Mouse (Mus musculus): ENCODE results near the gene Gm45140. TPM values are rescaled to one million over a fixed set of nuclear protein-coding genes. Genes with fewer than 3 reads are reported as not detected.

Gm45140 gene
- total and polyA plus RNA-seq, 3 experiments: 4.3 to 25.7 (median 13.0) TPM

- no peak for TF ChIP-seq KAT2A (IDR thresholded peaks at IDR 0.05; ENCODE audit: insufficient replicate concordance, low read length)
- TF ChIP-seq ELF1 (IDR thresholded peaks at IDR 0.05; ENCODE audit: low read depth, low read length): peak; percentile 65
- no peak for TF ChIP-seq ZNF384 (IDR thresholded peaks at IDR 0.05; ENCODE audit: low read depth, low read length)
- TF ChIP-seq PAX5 (IDR thresholded peaks at IDR 0.05; ENCODE audit: low read length): no peak
- no peak for TF ChIP-seq CTCF (conservative IDR thresholded peaks at IDR 0.05 in 1 of 2, IDR thresholded peaks at IDR 0.05 in 1 of 2; ENCODE audit: low read depth in 2 of 2, low read length in 2 of 2)
- TF ChIP-seq JUN (IDR thresholded peaks at IDR 0.05; ENCODE audit: insufficient read depth, low read depth, low read length): no peak
These were observed 40.6 kb upstream of the Gm45140 start (continued) for GRCm38 (mm10) chr6:87876068-87876643.

- Histone ChIP-seq H3K79me2 (replicated peaks; ENCODE audit: control insufficient read depth, extremely low read depth, insufficient read depth, poor library complexity, severe bottlenecking) (no peaks in the 10 kb centered on the region), H3K9me3 (replicated peaks; ENCODE audit: low read length) (peaks cover 3% of the 10 kb centered on the region), H3K4me3 (replicated peaks in 1 of 3; ENCODE audit: low read depth in 2 of 3, low read length in 2 of 3, poor library complexity in 1 of 3) (no peak overlapping the region), H3K9ac (ENCODE audit: insufficient read depth, low read depth) (no peak overlapping the region), H3K4me1 (ENCODE audit: control insufficient read depth in 1 of 2, insufficient read depth in 2 of 2) (peaks cover 7 to 9% of the 10 kb centered on the region in 2 experiments; a peak in 3 of 4 replicates), H3K27ac (ENCODE audit: insufficient read depth, low read depth) (no peak overlapping the region), H3K36me3 (replicated peaks in 1 of 2; ENCODE audit: control insufficient read depth in 1 of 2, insufficient read depth in 1 of 2, low read length in 1 of 2) (no peaks in the 10 kb centered on the region), H3K27me3 (replicated peaks) (peaks cover 3% of the 10 kb centered on the region), H3K4me2 (ENCODE audit: insufficient read depth, low read depth, poor library complexity, severe bottlenecking) (no peak overlapping the region)
- dilution Hi-C loops (cut with MboI; ENCODE audit: extremely low pct_ligation_motif_present, extremely low pct_unique_long_range_greater_than_20kb, low sequenced_read_pairs): no loop called here
- TF ChIP-seq ZNF384 (IDR thresholded peaks at IDR 0.05; ENCODE audit: low read depth, low read length): no peak
- DNase-seq (ENCODE audit: extremely low read depth): no peak
- in situ Hi-C loops (cut with MboI; ENCODE audit: low pct_ligation_motif_present, low pct_unique_long_range_greater_than_20kb, low sequenced_read_pairs): no loop called here
These were observed 40.0 kb upstream of the Gm45140 start for GRCm38 (mm10) chr6:87875562-87875961.

GRCm38 (mm10) chr6:87875083-87875482, 39.5 kb upstream of the Gm45140 start:
- Histone ChIP-seq H3K4me3 (replicated peaks in 1 of 3; ENCODE audit: low read depth in 2 of 3, low read length in 2 of 3, poor library complexity in 1 of 3) (no peak overlapping the region), H3K4me1 (ENCODE audit: control insufficient read depth in 1 of 2, insufficient read depth in 2 of 2) (peaks cover 7 to 9% of the 10 kb centered on the region in 2 experiments; a peak in 3 of 4 replicates), H3K9ac (ENCODE audit: insufficient read depth, low read depth) (no peak overlapping the region), H3K27me3 (replicated peaks) (peaks cover 2% of the 10 kb centered on the region), H3K4me2 (ENCODE audit: insufficient read depth, low read depth, poor library complexity, severe bottlenecking) (no peak overlapping the region), H3K9me3 (replicated peaks; ENCODE audit: low read length) (peaks cover 3% of the 10 kb centered on the region), H3K27ac (ENCODE audit: insufficient read depth, low read depth) (no peak overlapping the region), H3K79me2 (replicated peaks; ENCODE audit: control insufficient read depth, extremely low read depth, insufficient read depth, poor library complexity, severe bottlenecking) (no peaks in the 10 kb centered on the region), H3K36me3 (replicated peaks in 1 of 2; ENCODE audit: control insufficient read depth in 1 of 2, insufficient read depth in 1 of 2, low read length in 1 of 2) (no peaks in the 10 kb centered on the region)
- TF ChIP-seq UBTF (IDR thresholded peaks at IDR 0.05; ENCODE audit: low read depth, low read length): no peak
- no peak for TF ChIP-seq MAX (IDR thresholded peaks at IDR 0.05; ENCODE audit: low read length)
- no peak for TF ChIP-seq SMC3 (IDR thresholded peaks at IDR 0.05; ENCODE audit: low read depth, low read length)
- no peak for TF ChIP-seq ZC3H11A (IDR thresholded peaks at IDR 0.05; ENCODE audit: low read depth, low read length)
- TF ChIP-seq SIN3A (IDR thresholded peaks at IDR 0.05; ENCODE audit: low read length): no peak
- TF ChIP-seq CTCF (conservative IDR thresholded peaks at IDR 0.05 in 1 of 2, IDR thresholded peaks at IDR 0.05 in 1 of 2; ENCODE audit: low read depth in 2 of 2, low read length in 2 of 2): no peak
- TF ChIP-seq MAZ (IDR thresholded peaks at IDR 0.05; ENCODE audit: low read depth, low read length): no peak
- no peak for TF ChIP-seq MEF2A (IDR thresholded peaks at IDR 0.05; ENCODE audit: borderline replicate concordance, low read depth, low read length)
- TF ChIP-seq POLR2A (IDR thresholded peaks at IDR 0.05; ENCODE audit: low read depth, low read length): no peak
- TF ChIP-seq ETS1 (conservative IDR thresholded peaks at IDR 0.05; ENCODE audit: low read depth, low read length): no peak
- dilution Hi-C loops (cut with MboI; ENCODE audit: extremely low pct_ligation_motif_present, extremely low pct_unique_long_range_greater_than_20kb, low sequenced_read_pairs) (no loop called here), in situ Hi-C loops (cut with MboI; ENCODE audit: low pct_ligation_motif_present, low pct_unique_long_range_greater_than_20kb, low sequenced_read_pairs) (no loop called here)
- DNase-seq (ENCODE audit: extremely low read depth): no peak

Measured in CH12.LX (cell line).